Mouse (Mus musculus): ENCODE results near the gene Hsp90b1. TPM values are rescaled to one million over a fixed set of nuclear protein-coding genes. Genes with fewer than 3 reads are reported as not detected.

The Hsp90b1 gene
- 242 and 401 TPM in 2 replicates for polyA plus RNA-seq (2012; rRNA removed)
- 448 and 466 TPM in 2 replicates for polyA plus RNA-seq (2014; fragmentation: Nextera tagmentation; extraction: Ambion mirVana)

DNA sequence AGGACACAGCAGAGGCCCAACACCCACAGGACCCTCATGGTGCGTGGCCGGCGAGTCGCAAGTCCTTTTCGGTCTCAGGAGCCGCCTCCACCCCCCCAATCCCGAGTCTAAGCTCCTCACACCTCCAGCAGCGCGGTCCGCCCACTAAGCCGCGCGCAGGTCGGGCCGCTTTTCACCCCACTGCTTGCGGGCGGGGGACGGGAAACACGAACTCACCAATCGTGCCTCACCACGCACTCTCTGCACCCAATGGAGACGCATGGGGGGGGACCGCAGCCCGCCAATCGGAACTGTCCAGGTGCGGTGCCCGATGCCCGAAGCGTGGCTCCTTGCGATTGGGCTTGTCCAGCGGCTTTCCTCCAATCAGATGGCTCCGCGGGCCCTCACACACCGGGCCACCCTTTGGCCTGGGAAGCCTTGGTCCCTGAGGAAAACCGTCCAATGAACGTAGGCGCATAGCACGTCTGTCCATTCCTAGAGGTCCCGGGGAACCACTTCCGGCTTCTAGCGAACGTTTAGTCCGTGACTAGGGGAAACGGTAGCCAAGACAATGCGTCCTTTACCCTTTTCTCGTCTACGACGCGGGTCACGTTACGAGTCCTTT lies at the start of gene Hsp90b1, which contains the start of gene Ttc41:
Gene Hsp90b1, minus strand, starts transcription at position 192 of the 604 bp plus-strand sequence.
Gene Ttc41, plus strand, starts transcription at position 494 of the 604 bp plus-strand sequence.
- Histone ChIP-seq H3K27ac (replicated peaks; ENCODE audit: low read depth, low read length) (peak within 1 kb of the TSS; percentile 95), H3K36me3 (ENCODE audit: control insufficient read depth, insufficient read depth, low read length) (peaks cover 36% of the 10 kb centered on the region), H3K27me3 (ENCODE audit: control insufficient read depth, insufficient read depth, low read length) (no peaks in the 10 kb centered on the region), H3K9me3 (ENCODE audit: control insufficient read depth, low read length) (no peaks in the 10 kb centered on the region), H3K4me3 (replicated peaks; ENCODE audit: low read length) (peak within 1 kb of the TSS; percentile 93), H3K9ac (ENCODE audit: low read depth, low read length, severe bottlenecking) (peak within 1 kb of the TSS; percentile 95), H3K4me1 (ENCODE audit: control insufficient read depth, insufficient read depth, low read length) (peaks cover 32% of the 10 kb centered on the region), H3K4me2 (replicated peaks; ENCODE audit: low read depth, low read length, severe bottlenecking) (peak within 1 kb of the TSS; percentile 84)
- ATAC-seq (ENCODE audit: low FRiP score, low read depth), result peak; percentile 95
- 0 out of 2 replicates have a peak, but pooled peaks have one; percentile 67 for TF ChIP-seq POLR2A (IDR thresholded peaks at IDR 0.05; ENCODE audit: borderline replicate concordance, extremely low read depth, insufficient read depth, insufficient read length)
- peak; percentile 99 for DNase-seq (ENCODE audit: low spot score)
- WGBS, result 0% methylated on average over 50 of the region's 51 CpGs

- no peak overlapping the region for H3K9ac ChIP-seq (ENCODE audit: low read depth, low read length, severe bottlenecking)
- H3K27me3 ChIP-seq (ENCODE audit: control insufficient read depth, insufficient read depth, low read length), result no peaks in the 10 kb centered on the region
- H3K36me3 ChIP-seq (ENCODE audit: control insufficient read depth, insufficient read depth, low read length), result no peaks in the 10 kb centered on the region
- no peak overlapping the region for H3K27ac ChIP-seq (replicated peaks; ENCODE audit: low read depth, low read length)
- no peaks in the 10 kb centered on the region for H3K9me3 ChIP-seq (ENCODE audit: control insufficient read depth, low read length)
- no peaks in the 10 kb centered on the region for H3K4me1 ChIP-seq (ENCODE audit: control insufficient read depth, insufficient read depth, low read length)
- ATAC-seq (ENCODE audit: low FRiP score, low read depth) (no peak), DNase-seq (ENCODE audit: low spot score) (no peak)
- TF ChIP-seq POLR2A (IDR thresholded peaks at IDR 0.05; ENCODE audit: borderline replicate concordance, extremely low read depth, insufficient read depth, insufficient read length), result no peak
- H3K4me3 ChIP-seq (replicated peaks; ENCODE audit: low read length), result no peak overlapping the region
- WGBS, result 88% methylated on average over 7 of the region's 7 CpGs
- no peak overlapping the region for H3K4me2 ChIP-seq (replicated peaks; ENCODE audit: low read depth, low read length, severe bottlenecking)
These were observed 39.0 kb upstream of the Hsp90b1 start for GRCm38 (mm10) chr10:86744306-86744705.

- DNase-seq (ENCODE audit: low spot score), result no peak
These were observed 37.6 kb upstream of the Hsp90b1 start for GRCm38 (mm10) chr10:86742918-86743317.

DNA sequence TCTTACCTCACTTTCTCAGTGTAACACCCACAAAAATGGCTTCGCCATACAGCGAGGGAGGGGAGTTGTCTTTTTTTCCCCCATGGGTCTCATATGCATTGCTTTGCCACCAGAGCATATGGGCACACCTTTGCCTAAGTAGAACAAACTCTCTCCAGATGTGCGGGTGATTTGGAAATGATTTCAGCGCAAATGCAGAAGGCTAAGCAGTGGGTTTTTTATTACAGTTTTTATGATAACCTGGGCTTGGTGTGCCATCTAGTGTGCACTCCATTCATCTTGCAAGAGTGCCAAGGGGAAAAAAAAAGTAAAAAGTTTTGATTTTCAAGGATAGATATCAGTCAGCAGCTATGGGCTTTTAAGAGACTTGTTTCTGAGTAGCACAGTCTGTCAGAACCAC lies 29.7 kb upstream of the Hsp90b1 start:
- H3K4me2 ChIP-seq (replicated peaks; ENCODE audit: low read depth, low read length, severe bottlenecking), result no peak overlapping the region
- no peak for ATAC-seq (ENCODE audit: low FRiP score, low read depth)

More at GRCm38 (mm10) chr10:86742918-86743317, 37.6 kb upstream of the Hsp90b1 start:
- no peak overlapping the region for H3K9ac ChIP-seq (ENCODE audit: low read depth, low read length, severe bottlenecking)
- no peak overlapping the region for H3K4me3 ChIP-seq (replicated peaks; ENCODE audit: low read length)
- TF ChIP-seq POLR2A (IDR thresholded peaks at IDR 0.05; ENCODE audit: borderline replicate concordance, extremely low read depth, insufficient read depth, insufficient read length), result no peak
- no peaks in the 10 kb centered on the region for H3K36me3 ChIP-seq (ENCODE audit: control insufficient read depth, insufficient read depth, low read length)
- 86% methylated on average over 2 of the region's 2 CpGs for whole genome bisulfite sequencing
- H3K27me3 ChIP-seq (ENCODE audit: control insufficient read depth, insufficient read depth, low read length), result no peaks in the 10 kb centered on the region
- no peaks in the 10 kb centered on the region for H3K4me1 ChIP-seq (ENCODE audit: control insufficient read depth, insufficient read depth, low read length)
- no peak for ATAC-seq (ENCODE audit: low FRiP score, low read depth)
- no peak overlapping the region for H3K4me2 ChIP-seq (replicated peaks; ENCODE audit: low read depth, low read length, severe bottlenecking)
- no peaks in the 10 kb centered on the region for H3K9me3 ChIP-seq (ENCODE audit: control insufficient read depth, low read length)
- H3K27ac ChIP-seq (replicated peaks; ENCODE audit: low read depth, low read length), result no peak overlapping the region

GRCm38 (mm10) chr10:86731500-86731863 lies 26.2 kb upstream of the Hsp90b1 start:
- Histone ChIP-seq H3K4me3 (replicated peaks; ENCODE audit: low read length) (no peak overlapping the region), H3K9ac (ENCODE audit: low read depth, low read length, severe bottlenecking) (no peak overlapping the region), H3K4me2 (replicated peaks; ENCODE audit: low read depth, low read length, severe bottlenecking) (no peak overlapping the region), H3K4me1 (ENCODE audit: control insufficient read depth, insufficient read depth, low read length) (peaks cover 13% of the 10 kb centered on the region), H3K27ac (replicated peaks; ENCODE audit: low read depth, low read length) (no peak overlapping the region), H3K9me3 (ENCODE audit: control insufficient read depth, low read length) (no peaks in the 10 kb centered on the region), H3K27me3 (ENCODE audit: control insufficient read depth, insufficient read depth, low read length) (no peaks in the 10 kb centered on the region), H3K36me3 (ENCODE audit: control insufficient read depth, insufficient read depth, low read length) (no peaks in the 10 kb centered on the region)
- no peak for TF ChIP-seq POLR2A (IDR thresholded peaks at IDR 0.05; ENCODE audit: borderline replicate concordance, extremely low read depth, insufficient read depth, insufficient read length)
- WGBS, result 57% methylated on average over 2 of the region's 2 CpGs
- DNase-seq (ENCODE audit: low spot score), result no peak
- no peak for ATAC-seq (ENCODE audit: low FRiP score, low read depth)

More for the DNA sequence above, 29.7 kb upstream of the Hsp90b1 start:
- peak; percentile 30 for DNase-seq (ENCODE audit: low spot score)
- Histone ChIP-seq H3K36me3 (ENCODE audit: control insufficient read depth, insufficient read depth, low read length) (no peaks in the 10 kb centered on the region), H3K9me3 (ENCODE audit: control insufficient read depth, low read length) (no peaks in the 10 kb centered on the region), H3K4me1 (ENCODE audit: control insufficient read depth, insufficient read depth, low read length) (no peaks in the 10 kb centered on the region), H3K27ac (replicated peaks; ENCODE audit: low read depth, low read length) (no peak overlapping the region), H3K9ac (ENCODE audit: low read depth, low read length, severe bottlenecking) (no peak overlapping the region), H3K27me3 (ENCODE audit: control insufficient read depth, insufficient read depth, low read length) (no peaks in the 10 kb centered on the region), H3K4me3 (replicated peaks; ENCODE audit: low read length) (no peak overlapping the region)
- TF ChIP-seq POLR2A (IDR thresholded peaks at IDR 0.05; ENCODE audit: borderline replicate concordance, extremely low read depth, insufficient read depth, insufficient read length), result no peak
- WGBS, result 32% methylated on average over 4 of the region's 4 CpGs
